Mouse (Mus musculus) left cerebral cortex, postnatal 36 days (tissue): ENCODE data around the gene Ncoa6. TPM values are rescaled to one million over a fixed set of nuclear protein-coding genes. Genes with fewer than 3 reads are reported as not detected.
A peak's percentile ranks its signal among the peaks of the same experiment; 100 is the strongest.

Experiments used
- DNase-seq, 2 experiments: peaks; one replicate each; pipeline ENCODE4 v3.0.0; 2021 to 2022; ENCODE audit warnings: low spot score in 2 of 2, mixed read lengths in 1 of 2
- intact Hi-C: fragments of 180-260 bp; cut with DNase I; formaldehyde crosslinking; loops from one replicate; pipeline ENCODE4 v1.15.1; 2025
- total RNA-seq, 2 experiments: library from RNA; stranded (reverse); gene quantifications; 2 replicates each; pipeline ENCODE4 v1.2.3; 2021

Ncoa6 gene
- total RNA-seq, result 10 to 100 TPM; 60.7 to 71.5 TPM

GRCm38 (mm10) chr2:155473570-155474088 lies at the start of gene Ncoa6:
Gene Ncoa6 (minus strand): TSS chr2:155473894.
- peak; percentile 59 to 72 for DNase-seq
- intact Hi-C loops, result no loop called here

GRCm38 (mm10) chr2:155518531-155519270 lies 45.0 kb upstream of the Ncoa6 start:
- intact Hi-C loops, result loop anchor here (5.0 kb wide), 1 partner anchor 244 kb away; no protein-coding TSS in a partner anchor
- DNase-seq, result no peak

- DNase-seq, result peak; percentile 97 to 98
- intact Hi-C loops, result loop anchor here (2.0 to 5.0 kb wide), 4 partner anchors 67 to 245 kb away; partner anchors contain the start of gene Gss
Measured at GRCm38 (mm10) chr2:155517455-155518423, 44.0 kb upstream of the Ncoa6 start, which contains the start of the genes Acss2 and Ggt7. Gene Acss2 (plus strand): TSS chr2:155517948. Gene Ggt7 (minus strand): TSS chr2:155518237.

GRCm38 (mm10) chr2:155515941-155516340 lies 42.2 kb upstream of the Ncoa6 start:
- intact Hi-C loops, result loop anchor here (2.0 to 5.0 kb wide), 4 partner anchors 69 to 246 kb away; partner anchors contain the start of gene Gss
- DNase-seq, result peak; percentile 66 to 69

GRCm38 (mm10) chr2:155514666-155515065 lies 41.0 kb upstream of the Ncoa6 start:
- intact Hi-C loops, result loop anchor here (5.0 kb wide), 1 partner anchor 248 kb away; no protein-coding TSS in a partner anchor
- DNase-seq, result peak; percentile 89 to 90

- DNase-seq, result peak; percentile 47 to 55
- intact Hi-C loops, result no loop called here
Measured at GRCm38 (mm10) chr2:155513543-155513942, 39.8 kb upstream of the Ncoa6 start.

- DNase-seq, result no peak
- intact Hi-C loops, result no loop called here
Measured at GRCm38 (mm10) chr2:155512479-155512878, 38.8 kb upstream of the Ncoa6 start.

GRCm38 (mm10) chr2:155507721-155508470 lies 34.2 kb upstream of the Ncoa6 start:
- intact Hi-C loops, result no loop called here
- peak; percentile 44 to 49 for DNase-seq

- intact Hi-C loops, result no loop called here
Measured at GRCm38 (mm10) chr2:155505811-155506210, 32.1 kb upstream of the Ncoa6 start.

GRCm38 (mm10) chr2:155504440-155505355 lies 31.0 kb upstream of the Ncoa6 start:
- intact Hi-C loops, result no loop called here
- DNase-seq, result peak in 1 of 2 experiments; percentile 32

More at GRCm38 (mm10) chr2:155505811-155506210, 32.1 kb upstream of the Ncoa6 start:
- no peak for DNase-seq

GRCm38 (mm10) chr2:155502596-155502995 lies 28.9 kb upstream of the Ncoa6 start:
- peak; percentile 41 to 42 for DNase-seq
- intact Hi-C loops, result no loop called here

GRCm38 (mm10) chr2:155490998-155491397 lies 17.3 kb upstream of the Ncoa6 start:
- DNase-seq, result no peak
- intact Hi-C loops, result no loop called here

GRCm38 (mm10) chr2:155482021-155482420 lies 8.3 kb upstream of the Ncoa6 start:
- no peak for DNase-seq
- intact Hi-C loops, result no loop called here

- peak; percentile 37 to 41 for DNase-seq
- intact Hi-C loops, result no loop called here
Measured at GRCm38 (mm10) chr2:155472671-155473569, 774 bp downstream of the Ncoa6 start.

- intact Hi-C loops, result no loop called here
- DNase-seq, result no peak
Measured at GRCm38 (mm10) chr2:155466861-155467260, 6.8 kb downstream of the Ncoa6 start.

- intact Hi-C loops, result no loop called here
- DNase-seq, result no peak
Measured at GRCm38 (mm10) chr2:155453591-155453990, 20.1 kb downstream of the Ncoa6 start.

GRCm38 (mm10) chr2:155451256-155451655 lies 22.4 kb downstream of the Ncoa6 start:
- no peak for DNase-seq
- intact Hi-C loops, result no loop called here
